Mouse (Mus musculus) forebrain, embryonic 11.5 days (tissue): ENCODE results near the gene Pfn2. TPM values are rescaled to one million over a fixed set of nuclear protein-coding genes. Genes with fewer than 3 reads are reported as not detected.
"Not testable (repeated sequence)": the region's sequence is repeated elsewhere in the genome, so short reads cannot be mapped to it uniquely, and the experiment has no call there.

Source experiments
- ATAC-seq: fragments of 200-750 bp; cut with Nextera tagmentation; replicated peaks from 2 replicates; pipeline ENCODE4 v1.8.0; 2017; ENCODE audit warnings: moderate TSS enrichment; ENCODE audit not compliant: low FRiP score
- DNase-seq: peaks from one replicate; pipeline ENCODE4 v3.0.0-alpha.2; 2017; ENCODE audit warnings: low spot score
- H3K27ac ChIP-seq: fragments of 300-500 bp; sonication (generic); 2 replicates; pipeline ENCODE4 v1.5.1; 2014; ENCODE audit warnings: low read depth, low read length
- H3K27me3 ChIP-seq: fragments of 300-500 bp; sonication (generic); 2 replicates; pipeline ENCODE4 v1.6.1; 2014; ENCODE audit warnings: mild to moderate bottlenecking, low read length, mixed read lengths; ENCODE audit not compliant: control insufficient read depth, insufficient read depth
- H3K36me3 ChIP-seq: fragments of 300-500 bp; sonication (generic); 2 replicates; pipeline ENCODE4 v1.6.1; 2014; ENCODE audit warnings: mild to moderate bottlenecking, low read length, moderate library complexity, mixed read lengths; ENCODE audit not compliant: control insufficient read depth, insufficient read depth
- H3K4me1 ChIP-seq: fragments of 300-500 bp; sonication (generic); replicated peaks from 2 replicates; pipeline ENCODE4 v1.6.1; 2014; ENCODE audit warnings: low read length, mixed read lengths; ENCODE audit not compliant: control insufficient read depth, insufficient read depth
- H3K4me2 ChIP-seq: fragments of 300-500 bp; sonication (generic); 2 replicates; pipeline ENCODE4 v1.6.1; 2014; ENCODE audit warnings: low read depth, mild to moderate bottlenecking, low read length, moderate library complexity, mixed read lengths; ENCODE audit not compliant: severe bottlenecking
- H3K4me3 ChIP-seq: fragments of 300-500 bp; sonication (generic); 2 replicates; pipeline ENCODE4 v1.5.1; 2014; ENCODE audit warnings: low read depth, low read length
- H3K9ac ChIP-seq: fragments of 300-500 bp; sonication (generic); 2 replicates; pipeline ENCODE4 v1.6.1; 2014; ENCODE audit warnings: low read length
- H3K9me3 ChIP-seq: fragments of 300-500 bp; sonication (generic); 2 replicates; pipeline ENCODE4 v1.6.1; 2016; ENCODE audit warnings: low read length, mixed read lengths; ENCODE audit not compliant: control insufficient read depth
- WGBS: fragments of 180-500 bp; shearing (Covaris S2); extraction: QIAGEN DNeasy Blood & Tissue Kit; methylation state at CpG from one replicate; pipeline ENCODE4 v1.1.7; 2014; 5-methylcytosine and 5-hydroxymethylcytosine counted together
- polyA plus RNA-seq: library from polyadenylated mRNA; unstranded; fragments of >200 nt; fragmentation: Nextera tagmentation; extraction: Ambion mirVana; gene quantifications from 2 replicates; pipeline ENCODE4 v1.2.1, GENCODE M21; 2014

Pfn2 gene
- polyA plus RNA-seq, 1 experiment from 2014 or later: 282 TPM

- ATAC-seq (no peak), DNase-seq (no peak)
- Histone ChIP-seq H3K4me3 (no peak overlapping the region), H3K36me3 (no peaks in the 10 kb centered on the region), H3K9ac (no peak overlapping the region), H3K9me3 (no peaks in the 10 kb centered on the region), H3K4me1 (no peaks in the 10 kb centered on the region), H3K4me2 (no peak overlapping the region), H3K27ac (no peak overlapping the region), H3K27me3 (no peaks in the 10 kb centered on the region)
- 94% methylated on average over 3 of the region's 3 CpGs for WGBS
Measured at GRCm38 (mm10) chr3:57825866-57826265, 22.0 kb downstream of the Pfn2 start.

GRCm38 (mm10) chr3:57815447-57815846 lies 32.4 kb downstream of the Pfn2 start:
- H3K27ac ChIP-seq: no peak overlapping the region
- no peaks in the 10 kb centered on the region for H3K36me3 ChIP-seq
- H3K4me2 ChIP-seq: no peak overlapping the region
- H3K27me3 ChIP-seq: no peaks in the 10 kb centered on the region
- H3K4me1 ChIP-seq: no peaks in the 10 kb centered on the region
- no peak for ATAC-seq
- H3K9me3 ChIP-seq: no peaks in the 10 kb centered on the region
- 91% methylated on average over 6 of the region's 6 CpGs for WGBS
- DNase-seq: no peak
- no peak overlapping the region for H3K4me3 ChIP-seq
- H3K9ac ChIP-seq: no peak overlapping the region

GRCm38 (mm10) chr3:57795071-57795470 lies 52.8 kb downstream of the Pfn2 start:
- not testable (repeated sequence) for H3K9me3 ChIP-seq, H3K4me2 ChIP-seq, ATAC-seq, H3K27me3 ChIP-seq, H3K27ac ChIP-seq, DNase-seq, H3K36me3 ChIP-seq, H3K9ac ChIP-seq, H3K4me3 ChIP-seq, H3K4me1 ChIP-seq
- WGBS: 61% methylated on average over 6 of the region's 6 CpGs

Other genes with a start within 250 kb of the Pfn2 start
- 80.8 and 95.4 TPM in 2 replicates for gene Commd2, start 196.4 kb downstream of the Pfn2 start, polyA plus RNA-seq
- gene Ankub1, start 155.3 kb downstream of the Pfn2 start, polyA plus RNA-seq: not detected in 2 replicates
- gene Rnf13, start 112.0 kb downstream of the Pfn2 start, polyA plus RNA-seq: 49.2 and 52.6 TPM in 2 replicates